Comparison of ENCODE assay signal across 21 mouse cellular contexts in genomic region chr2:153228523-153228922, GRCm38 (mm10). TPM values are rescaled to one million over a fixed set of nuclear protein-coding genes. Genes with fewer than 3 reads are reported as not detected.
DNase-seq lines count a peak whose midpoint lies in the region; ATAC-seq and TF ChIP-seq lines count a peak whose summit lies in the region.
"Had no signal": no experiment of that assay in that cellular context is flagged by ENCODE, and none has a peak within 500 bp of the region (broad histone marks: within the 10 kb centered on the region; RNA-seq: fewer than 3 reads in every experiment).

No protein-coding gene starts in this region.

- 0 out of 2 replicates have a peak overlapping the region, but pooled peaks have one; percentile 15 for H3K27ac ChIP-seq in heart, postnatal 0 days (ENCODE audit: low read depth)
- no peak overlapping the region for H3K27ac ChIP-seq in heart, embryonic 10.5 days
- H3K27ac ChIP-seq in midbrain, embryonic 11.5 days (ENCODE audit: low read depth, low read length): no peak overlapping the region
- H3K27ac ChIP-seq in midbrain, embryonic 10.5 days (replicated peaks): no peak overlapping the region
- peak overlapping the region; percentile 87 for H3K27ac ChIP-seq in liver, embryonic 13.5 days
- no peak overlapping the region for H3K27ac ChIP-seq in forebrain, embryonic 14.5 days (ENCODE audit: low read depth, low read length)
- H3K27ac ChIP-seq in midbrain, embryonic 13.5 days: no peak overlapping the region
- H3K27ac ChIP-seq: forebrain, embryonic 10.5 days; hindbrain, embryonic 15.5 days had no signal

- peaks cover 11% of the 10 kb centered on the region for H3K4me1 ChIP-seq in heart, postnatal 0 days (ENCODE audit: control insufficient read depth, insufficient read depth)
- H3K4me1 ChIP-seq in heart, embryonic 10.5 days: peaks cover 36% of the 10 kb centered on the region
- peaks cover 11% of the 10 kb centered on the region for H3K4me1 ChIP-seq in midbrain, embryonic 11.5 days (ENCODE audit: control insufficient read depth, insufficient read depth, low read length)
- peaks cover 15% of the 10 kb centered on the region for H3K4me1 ChIP-seq in midbrain, embryonic 10.5 days
- peaks cover 83% of the 10 kb centered on the region for H3K4me1 ChIP-seq in liver, embryonic 13.5 days (replicated peaks)
- H3K4me1 ChIP-seq in forebrain, embryonic 14.5 days (ENCODE audit: control insufficient read depth, insufficient read depth, low read length): no peaks in the 10 kb centered on the region
- peaks cover 17% of the 10 kb centered on the region for H3K4me1 ChIP-seq in midbrain, embryonic 13.5 days (replicated peaks)

- DNase-seq in heart, postnatal 0 days (ENCODE audit: low spot score): no peak
- DNase-seq in heart, embryonic 10.5 days (ENCODE audit: low spot score): no peak
- peak; percentile 37 for DNase-seq in midbrain, embryonic 11.5 days (ENCODE audit: low spot score, missing footprints)
- DNase-seq in midbrain, embryonic 10.5 days (ENCODE audit: low spot score): no peak
- no peak for DNase-seq in liver, embryonic 13.5 days
- no peak for DNase-seq in forebrain, embryonic 14.5 days (ENCODE audit: low spot score)
- DNase-seq: adrenal gland, postnatal 25 days; cerebellum, adult 11 months; cerebellum, postnatal 10 days; embryo, embryonic 11 days; kidney, postnatal 36 days; lung, adult 2 months; midbrain, embryonic 14.5 days; right cerebral cortex, postnatal 14 days; spleen, adult 18-20 months; thymus, postnatal 25 days had no signal

- H3K9me3 ChIP-seq in heart, postnatal 0 days (replicated peaks; ENCODE audit: control insufficient read depth, low read length): no peaks in the 10 kb centered on the region
- H3K9me3 ChIP-seq in heart, embryonic 10.5 days: no peaks in the 10 kb centered on the region
- no peaks in the 10 kb centered on the region for H3K9me3 ChIP-seq in midbrain, embryonic 11.5 days (ENCODE audit: control insufficient read depth, low read length)
- H3K9me3 ChIP-seq in midbrain, embryonic 10.5 days (replicated peaks): no peaks in the 10 kb centered on the region
- no peaks in the 10 kb centered on the region for H3K9me3 ChIP-seq in liver, embryonic 13.5 days (replicated peaks)
- no peaks in the 10 kb centered on the region for H3K9me3 ChIP-seq in forebrain, embryonic 14.5 days (replicated peaks; ENCODE audit: control insufficient read depth, low read length)
- no peaks in the 10 kb centered on the region for H3K9me3 ChIP-seq in midbrain, embryonic 13.5 days
- H3K9me3 ChIP-seq: forebrain, embryonic 10.5 days; hindbrain, embryonic 15.5 days had no signal

- H3K4me2 ChIP-seq in heart, postnatal 0 days (ENCODE audit: low read depth, low read length): no peak overlapping the region
- no peak overlapping the region for H3K4me2 ChIP-seq in midbrain, embryonic 11.5 days
- peak overlapping the region; percentile 38 for H3K4me2 ChIP-seq in liver, embryonic 13.5 days
- H3K4me2 ChIP-seq in forebrain, embryonic 14.5 days (ENCODE audit: low read length): no peak overlapping the region
- H3K4me2 ChIP-seq in midbrain, embryonic 13.5 days (replicated peaks): no peak overlapping the region
- H3K4me2 ChIP-seq: hindbrain, embryonic 15.5 days had no signal

- H3K27me3 ChIP-seq in heart, postnatal 0 days (ENCODE audit: control insufficient read depth, insufficient read depth, low read length): no peaks in the 10 kb centered on the region
- no peaks in the 10 kb centered on the region for H3K27me3 ChIP-seq in heart, embryonic 10.5 days (ENCODE audit: insufficient read depth, poor library complexity, severe bottlenecking)
- no peaks in the 10 kb centered on the region for H3K27me3 ChIP-seq in midbrain, embryonic 11.5 days (ENCODE audit: control insufficient read depth, insufficient read depth, low read length)
- H3K27me3 ChIP-seq in midbrain, embryonic 10.5 days (ENCODE audit: low read depth, poor library complexity, severe bottlenecking): no peaks in the 10 kb centered on the region
- H3K27me3 ChIP-seq in liver, embryonic 13.5 days: no peaks in the 10 kb centered on the region
- no peaks in the 10 kb centered on the region for H3K27me3 ChIP-seq in forebrain, embryonic 14.5 days (replicated peaks; ENCODE audit: control insufficient read depth, insufficient read depth, low read length)
- H3K27me3 ChIP-seq in midbrain, embryonic 13.5 days: no peaks in the 10 kb centered on the region
- H3K27me3 ChIP-seq: hindbrain, embryonic 15.5 days had no signal

- peaks cover 46% of the 10 kb centered on the region for H3K36me3 ChIP-seq in heart, postnatal 0 days (replicated peaks; ENCODE audit: control insufficient read depth, insufficient read depth, low read length)
- H3K36me3 ChIP-seq in heart, embryonic 10.5 days: peaks cover 57% of the 10 kb centered on the region
- H3K36me3 ChIP-seq in midbrain, embryonic 11.5 days (ENCODE audit: control insufficient read depth, insufficient read depth, low read length): peaks cover 33% of the 10 kb centered on the region
- peaks cover 67% of the 10 kb centered on the region for H3K36me3 ChIP-seq in midbrain, embryonic 10.5 days
- peaks cover 63% of the 10 kb centered on the region for H3K36me3 ChIP-seq in liver, embryonic 13.5 days
- peaks cover 63% of the 10 kb centered on the region for H3K36me3 ChIP-seq in forebrain, embryonic 14.5 days (ENCODE audit: control insufficient read depth, insufficient read depth, low read length)
- H3K36me3 ChIP-seq in midbrain, embryonic 13.5 days: peaks cover 53% of the 10 kb centered on the region

- 0 out of 2 replicates have a peak, but pooled peaks have one; percentile 33 for ATAC-seq in heart, postnatal 0 days (ENCODE audit: insufficient read depth, low read depth)
- no peak for ATAC-seq in midbrain, embryonic 11.5 days (ENCODE audit: low FRiP score)
- ATAC-seq in liver, embryonic 13.5 days (ENCODE audit: low read depth): no peak
- no peak for ATAC-seq in forebrain, embryonic 14.5 days
- no peak for ATAC-seq in midbrain, embryonic 13.5 days
- ATAC-seq: CD4-positive, CD25-positive, alpha-beta regulatory T cell, adult 4 months; intestine, postnatal 0 days had no signal

- WGBS in heart, postnatal 0 days: 70% methylated on average over 5 of the region's 5 CpGs
- 74% methylated on average over 5 of the region's 5 CpGs for WGBS in heart, embryonic 10.5 days
- WGBS in midbrain, embryonic 11.5 days: 91% methylated on average over 5 of the region's 5 CpGs
- 84% methylated on average over 5 of the region's 5 CpGs for WGBS in midbrain, embryonic 10.5 days
- WGBS in liver, embryonic 13.5 days (ENCODE audit: insufficient replicate concordance): 72% methylated on average over 5 of the region's 5 CpGs
- 86% methylated on average over 5 of the region's 5 CpGs for WGBS in forebrain, embryonic 14.5 days
- 86% methylated on average over 5 of the region's 5 CpGs for WGBS in midbrain, embryonic 13.5 days

- no peak overlapping the region for H3K9ac ChIP-seq in heart, postnatal 0 days (replicated peaks; ENCODE audit: low read depth, low read length)
- no peak overlapping the region for H3K9ac ChIP-seq in midbrain, embryonic 11.5 days (ENCODE audit: low read length)
- H3K9ac ChIP-seq in liver, embryonic 13.5 days: peak overlapping the region; percentile 46
- no peak overlapping the region for H3K9ac ChIP-seq in forebrain, embryonic 14.5 days (ENCODE audit: low read length)
- no peak overlapping the region for H3K9ac ChIP-seq in midbrain, embryonic 13.5 days (replicated peaks)
- H3K9ac ChIP-seq: hindbrain, embryonic 15.5 days had no signal

- no peak for TF ChIP-seq CTCF in heart, postnatal 0 days (IDR thresholded peaks at IDR 0.05; ENCODE audit: low read depth)

- no peak for TF ChIP-seq EP300 in heart, postnatal 0 days (IDR thresholded peaks at IDR 0.05; ENCODE audit: low read depth)

- no peak overlapping the region for H3K4me3 ChIP-seq in heart, postnatal 0 days (ENCODE audit: low read depth, low read length)
- H3K4me3 ChIP-seq in heart, embryonic 10.5 days: no peak overlapping the region
- H3K4me3 ChIP-seq in midbrain, embryonic 11.5 days (ENCODE audit: low read depth, low read length): no peak overlapping the region
- H3K4me3 ChIP-seq in midbrain, embryonic 10.5 days: no peak overlapping the region
- no peak overlapping the region; the same call in 1 of the 2 replicates for H3K4me3 ChIP-seq in liver, embryonic 13.5 days (replicated peaks)
- H3K4me3 ChIP-seq in forebrain, embryonic 14.5 days (ENCODE audit: low read depth, low read length): no peak overlapping the region
- no peak overlapping the region for H3K4me3 ChIP-seq in midbrain, embryonic 13.5 days (replicated peaks)
- H3K4me3 ChIP-seq: forebrain, embryonic 10.5 days; hindbrain, embryonic 15.5 days had no signal

RNA-seq across cellular contexts. Expression of gene Tspyl3, which starts 3.3 kb away (rescaled TPM):
- 0.95 and 5.1 TPM in 2 replicates for total RNA-seq in heart, postnatal 0 days (2014; rRNA removed; ENCODE audit: low replicate concordance)
- 2.5 and 2.7 TPM in 2 replicates for polyA plus RNA-seq in heart, postnatal 0 days (2015; fragmentation: Nextera tagmentation; extraction: Ambion mirVana)
- polyA plus RNA-seq in heart, embryonic 10.5 days (2016; fragmentation: Nextera tagmentation; extraction: Ambion mirVana): 7.7 and 8.8 TPM in 2 replicates
- 6.2 and 6.6 TPM in 2 replicates for polyA plus RNA-seq in midbrain, embryonic 11.5 days (2014; fragmentation: Nextera tagmentation; extraction: Ambion mirVana)
- polyA plus RNA-seq in midbrain, embryonic 10.5 days (2016; fragmentation: Nextera tagmentation; extraction: Ambion mirVana): 7.3 and 8.1 TPM in 2 replicates
- 3.0 and 3.1 TPM in 2 replicates for polyA plus RNA-seq in liver, embryonic 13.5 days (2015; fragmentation: Nextera tagmentation; extraction: Ambion mirVana)
- 23.5 and 27.6 TPM in 2 replicates for polyA plus RNA-seq in forebrain, embryonic 14.5 days (2014; fragmentation: Nextera tagmentation; extraction: Ambion mirVana)
- polyA plus RNA-seq in midbrain, embryonic 13.5 days (2015; fragmentation: Nextera tagmentation; extraction: Ambion mirVana): 22.3 and 23.5 TPM in 2 replicates

RNA-seq across cellular contexts. Expression of gene Plagl2, which starts 12.7 kb away (rescaled TPM):
- total RNA-seq in heart, postnatal 0 days (2014; rRNA removed; ENCODE audit: low replicate concordance): 6.3 and 6.5 TPM in 2 replicates
- 2.4 and 2.6 TPM in 2 replicates for polyA plus RNA-seq in heart, postnatal 0 days (2015; fragmentation: Nextera tagmentation; extraction: Ambion mirVana)
- polyA plus RNA-seq in heart, embryonic 10.5 days (2016; fragmentation: Nextera tagmentation; extraction: Ambion mirVana): 22.4 and 22.8 TPM in 2 replicates
- 31.5 and 35.3 TPM in 2 replicates for polyA plus RNA-seq in midbrain, embryonic 11.5 days (2014; fragmentation: Nextera tagmentation; extraction: Ambion mirVana)
- 29.1 and 29.4 TPM in 2 replicates for polyA plus RNA-seq in midbrain, embryonic 10.5 days (2016; fragmentation: Nextera tagmentation; extraction: Ambion mirVana)
- 13.6 and 19.5 TPM in 2 replicates for polyA plus RNA-seq in liver, embryonic 13.5 days (2015; fragmentation: Nextera tagmentation; extraction: Ambion mirVana)
- polyA plus RNA-seq in forebrain, embryonic 14.5 days (2014; fragmentation: Nextera tagmentation; extraction: Ambion mirVana): 9.0 and 9.2 TPM in 2 replicates
- 10.1 and 10.8 TPM in 2 replicates for polyA plus RNA-seq in midbrain, embryonic 13.5 days (2015; fragmentation: Nextera tagmentation; extraction: Ambion mirVana)

RNA-seq across cellular contexts. Expression of gene Pofut1, which starts 12.8 kb away (rescaled TPM):
- total RNA-seq in heart, postnatal 0 days (2014; rRNA removed; ENCODE audit: low replicate concordance): 26.3 and 28.6 TPM in 2 replicates
- polyA plus RNA-seq in heart, postnatal 0 days (2015; fragmentation: Nextera tagmentation; extraction: Ambion mirVana): 2.4 and 2.5 TPM in 2 replicates
- polyA plus RNA-seq in heart, embryonic 10.5 days (2016; fragmentation: Nextera tagmentation; extraction: Ambion mirVana): 4.4 and 6.1 TPM in 2 replicates
- 6.4 and 7.2 TPM in 2 replicates for polyA plus RNA-seq in midbrain, embryonic 11.5 days (2014; fragmentation: Nextera tagmentation; extraction: Ambion mirVana)
- 5.9 and 6.3 TPM in 2 replicates for polyA plus RNA-seq in midbrain, embryonic 10.5 days (2016; fragmentation: Nextera tagmentation; extraction: Ambion mirVana)
- 3.3 and 3.5 TPM in 2 replicates for polyA plus RNA-seq in liver, embryonic 13.5 days (2015; fragmentation: Nextera tagmentation; extraction: Ambion mirVana)
- 4.0 and 5.5 TPM in 2 replicates for polyA plus RNA-seq in forebrain, embryonic 14.5 days (2014; fragmentation: Nextera tagmentation; extraction: Ambion mirVana)
- 5.4 and 5.7 TPM in 2 replicates for polyA plus RNA-seq in midbrain, embryonic 13.5 days (2015; fragmentation: Nextera tagmentation; extraction: Ambion mirVana)

Comparison
In these comparisons a context has a peak if more than half of its experiments do, and no peak if none do; other contexts are left out.
1. H3K27ac ChIP-seq: peak in heart, postnatal 0 days (single experiment) and liver, embryonic 13.5 days (single experiment); none in heart, embryonic 10.5 days (single experiment), midbrain, embryonic 11.5 days (single experiment), midbrain, embryonic 10.5 days (single experiment), forebrain, embryonic 14.5 days (single experiment) and midbrain, embryonic 13.5 days (single experiment).